Mouse (Mus musculus) T-helper 17 cell (primary cell): ENCODE results near the gene Fam3c.

Experiments
- in situ Hi-C, 2 experiments: fragments of 300-600 bp; cut with MboI, MseI; formaldehyde crosslinking; loops; 1 replicate in 1 of 2; 2 replicates in 1 of 2; pipeline ENCODE4 v1.15.1; 2025; ENCODE audit warnings: high pct_unique_total_duplicates in 2 of 2

Fam3c gene

GRCm38 (mm10) chr6:22354675-22355074, 1.4 kb downstream of the Fam3c start:
- in situ Hi-C loops, result no loop called here

DNA sequence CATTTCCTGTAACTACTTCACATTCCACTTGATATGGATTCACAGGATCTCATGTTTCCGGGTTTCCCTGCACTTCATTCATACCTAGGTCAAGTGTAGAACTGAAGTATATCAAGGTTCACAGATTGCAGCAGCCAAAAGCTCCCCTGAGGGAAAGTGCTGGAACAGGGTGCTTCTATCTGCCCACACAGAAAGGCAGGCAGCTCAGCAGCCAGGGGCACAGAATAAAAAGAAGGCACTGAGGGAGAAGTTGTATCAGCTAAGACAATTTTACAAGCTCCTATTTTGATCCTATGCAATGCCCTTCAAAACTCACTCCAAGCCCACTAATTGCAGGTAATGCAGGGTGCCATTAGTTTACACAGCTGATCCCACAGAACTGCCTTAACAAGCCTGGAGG, 2.0 kb downstream of the Fam3c start:
- in situ Hi-C loops, result no loop called here

- in situ Hi-C loops, result no loop called here
These were observed 4.5 kb downstream of the Fam3c start for GRCm38 (mm10) chr6:22351551-22351950.

DNA sequence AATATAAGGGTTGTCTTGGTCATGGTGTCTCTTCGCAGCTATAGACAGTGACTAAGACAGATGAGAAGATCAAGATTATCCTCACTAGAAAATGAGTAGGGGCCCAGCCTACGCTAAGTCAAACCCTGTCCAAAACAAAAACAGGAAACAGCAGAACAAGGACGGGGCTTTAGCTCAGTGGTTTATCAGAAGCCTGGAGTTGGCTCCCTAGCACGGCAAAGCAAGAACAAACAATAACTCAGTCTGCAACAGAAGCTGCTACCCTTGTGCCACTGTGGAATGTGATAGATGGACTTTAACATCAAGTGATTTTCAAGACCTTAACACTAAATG, 5.8 kb downstream of the Fam3c start:
- in situ Hi-C loops, result no loop called here

- in situ Hi-C loops, result no loop called here
These were observed 6.4 kb downstream of the Fam3c start for GRCm38 (mm10) chr6:22349531-22350238.

DNA sequence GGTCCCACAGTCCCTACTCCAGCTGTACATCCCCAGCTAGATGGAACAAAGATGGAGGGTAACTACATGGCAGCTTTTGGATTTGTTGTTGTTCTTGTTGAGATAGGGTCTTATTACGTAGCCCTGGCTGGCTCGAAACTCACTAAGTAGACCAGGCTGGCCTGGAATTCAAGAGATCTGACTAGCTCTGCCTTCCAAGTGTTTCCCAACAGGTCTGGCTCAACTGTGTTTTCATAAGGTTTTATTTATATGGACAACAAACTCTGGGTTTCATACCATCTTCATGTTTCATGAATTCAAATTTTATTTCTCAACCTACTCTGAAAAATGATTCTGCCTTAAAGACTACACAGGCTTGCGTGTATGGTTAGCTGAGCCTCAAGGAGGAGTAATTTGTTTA, 7.1 kb downstream of the Fam3c start:
- in situ Hi-C loops, result no loop called here

DNA sequence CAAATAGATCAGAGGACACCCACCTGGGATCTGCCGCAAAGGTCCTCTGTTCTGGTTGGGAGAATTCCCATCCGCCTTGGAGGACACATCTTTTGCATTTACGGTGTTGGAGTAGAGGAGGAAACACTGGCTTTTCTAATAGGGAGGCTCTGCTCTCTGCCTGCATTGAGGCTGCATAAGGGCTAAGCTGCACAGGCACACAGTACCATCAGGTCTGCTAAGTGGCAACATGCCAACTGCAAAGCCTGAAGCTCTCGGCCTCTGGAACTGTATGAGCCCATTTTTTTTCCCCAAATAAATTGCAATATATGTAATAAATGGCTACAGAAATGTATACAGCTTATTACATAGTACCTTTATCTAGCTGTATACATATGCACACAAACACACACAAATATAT, 7.9 kb downstream of the Fam3c start:
- in situ Hi-C loops, result no loop called here

- in situ Hi-C loops, result no loop called here
These were observed 8.7 kb downstream of the Fam3c start for GRCm38 (mm10) chr6:22347132-22347902.

DNA sequence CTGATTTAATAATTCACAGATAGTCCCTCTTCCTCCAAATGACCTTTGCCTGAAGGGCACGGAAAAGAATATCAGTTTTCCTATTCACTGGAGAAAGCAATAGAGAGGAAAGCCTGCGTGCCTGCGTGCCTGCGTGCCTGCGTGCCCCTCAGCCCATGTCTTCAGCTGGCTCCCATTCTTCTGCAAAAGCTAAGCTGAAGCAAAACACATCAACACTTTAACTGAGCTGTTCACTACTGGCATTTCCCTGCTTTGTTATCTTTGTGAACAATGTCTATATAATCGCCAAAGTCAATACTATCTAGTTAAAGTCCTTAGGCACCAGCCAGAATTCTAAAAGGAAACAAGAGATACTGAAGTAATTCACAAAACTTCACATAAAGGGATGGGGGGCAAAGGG, 11.6 kb downstream of the Fam3c start:
- in situ Hi-C loops, result no loop called here

- in situ Hi-C loops, result no loop called here
These were observed 12.3 kb downstream of the Fam3c start for GRCm38 (mm10) chr6:22343706-22344105.

GRCm38 (mm10) chr6:22343292-22343691, 12.8 kb downstream of the Fam3c start:
- in situ Hi-C loops, result no loop called here

DNA sequence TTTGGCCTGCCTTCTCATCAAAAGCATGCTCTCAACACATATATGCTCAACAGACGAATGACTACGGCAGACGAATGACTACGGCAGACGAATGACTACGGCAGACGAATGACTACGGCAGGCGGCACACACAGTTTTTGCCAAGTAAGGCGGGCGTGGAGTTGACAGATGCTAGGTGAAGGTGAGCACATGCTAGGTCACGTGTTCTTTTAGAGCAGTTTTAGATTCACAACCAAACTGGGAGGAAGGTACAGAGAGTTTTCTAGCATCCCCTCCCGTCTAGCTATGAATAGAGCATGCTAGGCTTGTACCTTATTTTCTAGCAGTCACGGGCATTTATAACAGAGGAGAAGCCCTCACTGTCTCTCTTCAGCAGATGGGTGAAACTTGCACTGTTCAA, 15.3 kb downstream of the Fam3c start:
- in situ Hi-C loops, result no loop called here

GRCm38 (mm10) chr6:22339763-22340542, 16.1 kb downstream of the Fam3c start:
- in situ Hi-C loops, result loop anchor here in 1 of 2 experiments (5.0 kb wide), 1 partner anchor 82 kb away; no protein-coding TSS in a partner anchor

GRCm38 (mm10) chr6:22332548-22332947, 23.5 kb downstream of the Fam3c start:
- in situ Hi-C loops, result no loop called here

- in situ Hi-C loops, result no loop called here
These were observed 25.7 kb downstream of the Fam3c start for GRCm38 (mm10) chr6:22330169-22330960.

GRCm38 (mm10) chr6:22327931-22328330, 28.1 kb downstream of the Fam3c start:
- in situ Hi-C loops, result loop anchor here (5.0 kb wide), 1 partner anchor 164 kb away; no protein-coding TSS in a partner anchor

- in situ Hi-C loops, result loop anchor here (5.0 kb wide), 1 partner anchor 165 kb away; no protein-coding TSS in a partner anchor
These were observed 29.0 kb downstream of the Fam3c start for GRCm38 (mm10) chr6:22327091-22327490.

GRCm38 (mm10) chr6:22326289-22326688, 29.8 kb downstream of the Fam3c start:
- in situ Hi-C loops, result loop anchor here (5.0 kb wide), 1 partner anchor 166 kb away; no protein-coding TSS in a partner anchor

DNA sequence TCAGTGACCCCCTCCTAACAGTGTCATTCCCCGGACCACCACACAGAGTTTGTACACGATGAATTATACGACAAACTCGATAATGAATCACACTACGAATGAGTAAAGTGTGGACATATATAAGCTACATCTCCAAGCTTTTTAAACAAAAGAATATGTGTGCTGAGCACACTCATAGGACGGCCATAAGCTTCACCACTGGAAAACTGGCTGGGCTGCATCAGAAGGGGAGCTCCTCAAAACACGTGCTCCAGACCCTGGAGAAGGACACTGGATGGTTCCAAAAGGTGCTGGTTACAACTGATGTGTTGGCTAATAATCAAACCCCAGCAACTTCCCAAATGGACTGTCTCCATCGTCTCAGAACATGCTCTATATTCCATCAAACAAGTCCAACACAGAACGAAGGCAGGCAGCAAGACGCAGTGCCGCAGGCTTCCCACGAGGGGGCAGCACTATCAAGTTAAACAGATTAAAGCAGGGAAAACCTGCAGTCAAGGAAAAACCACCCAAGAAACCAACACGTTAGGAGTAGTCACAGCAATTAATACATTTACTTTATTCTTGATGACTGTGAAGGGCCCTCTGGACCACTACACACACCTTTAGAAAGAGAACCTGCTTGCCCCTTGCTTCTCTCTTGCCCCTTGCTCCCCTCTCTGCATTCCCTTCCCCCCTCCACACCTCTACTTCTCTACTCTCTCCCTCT, 30.5 kb downstream of the Fam3c start:
- in situ Hi-C loops, result loop anchor here (5.0 kb wide), 1 partner anchor 167 kb away; no protein-coding TSS in a partner anchor

GRCm38 (mm10) chr6:22298059-22298458, 58.0 kb downstream of the Fam3c start:
- in situ Hi-C loops, result no loop called here

- in situ Hi-C loops, result no loop called here
These were observed 59.0 kb downstream of the Fam3c start for GRCm38 (mm10) chr6:22297028-22297427.
